Mouse (Mus musculus) brain, adult 2 months (tissue): Measurements from ENCODE around the gene Cldn19.
"Not testable (repeated sequence)": the region's sequence is repeated elsewhere in the genome, so short reads cannot be mapped to it uniquely, and the experiment has no call there.

Experiments
- DNase-seq: peaks from one replicate; pipeline ENCODE4 v3.0.0; 2011; ENCODE audit warnings: low read depth, low spot score

The Cldn19 gene

GRCm38 (mm10) chr4:119252025-119252808 lies 3.0 kb upstream of the Cldn19 start:
- DNase-seq = no peak

GRCm38 (mm10) chr4:119254012-119254618 lies 1.1 kb upstream of the Cldn19 start:
- peak; percentile 51 for DNase-seq

GRCm38 (mm10) chr4:119257083-119257482 lies 1.9 kb downstream of the Cldn19 start:
- DNase-seq = no peak

GRCm38 (mm10) chr4:119259344-119260254 lies 4.4 kb downstream of the Cldn19 start:
- no peak for DNase-seq

- DNase-seq = no peak
Measured at GRCm38 (mm10) chr4:119261087-119261713, 6.0 kb downstream of the Cldn19 start.

GRCm38 (mm10) chr4:119262483-119262882 lies 7.3 kb downstream of the Cldn19 start:
- no peak for DNase-seq

GRCm38 (mm10) chr4:119263459-119263858 lies 8.2 kb downstream of the Cldn19 start:
- DNase-seq = no peak

GRCm38 (mm10) chr4:119266606-119267005 lies 11.4 kb downstream of the Cldn19 start:
- DNase-seq = no peak

GRCm38 (mm10) chr4:119274627-119275026 lies 19.4 kb downstream of the Cldn19 start:
- DNase-seq = no peak

GRCm38 (mm10) chr4:119275226-119275625 lies 20.0 kb downstream of the Cldn19 start:
- DNase-seq = no peak

GRCm38 (mm10) chr4:119275726-119276125 lies 20.5 kb downstream of the Cldn19 start:
- no peak for DNase-seq

GRCm38 (mm10) chr4:119278784-119279183 lies 23.6 kb downstream of the Cldn19 start:
- not testable (repeated sequence) for DNase-seq

GRCm38 (mm10) chr4:119284861-119285260 lies 29.6 kb downstream of the Cldn19 start:
- DNase-seq = no peak

- DNase-seq = no peak
Measured at GRCm38 (mm10) chr4:119285336-119285735, 30.1 kb downstream of the Cldn19 start.

- DNase-seq = no peak
Measured at GRCm38 (mm10) chr4:119291921-119292320, 36.7 kb downstream of the Cldn19 start.

- peak; percentile 81 for DNase-seq
Measured at GRCm38 (mm10) chr4:119292771-119293573, 37.8 kb downstream of the Cldn19 start.

GRCm38 (mm10) chr4:119293574-119294258 lies 38.5 kb downstream of the Cldn19 start:
- peak; percentile 17 for DNase-seq

GRCm38 (mm10) chr4:119294415-119295133 lies 39.4 kb downstream of the Cldn19 start, which contains the start of gene Ybx1:
Gene Ybx1 (minus strand): TSS chr4:119294604.
- peak; percentile 100 for DNase-seq

- peak; percentile 12 for DNase-seq
Measured at GRCm38 (mm10) chr4:119295134-119295453, 39.9 kb downstream of the Cldn19 start.

GRCm38 (mm10) chr4:119297361-119297760 lies 42.1 kb downstream of the Cldn19 start:
- DNase-seq = no peak
